Mouse (Mus musculus) ES-E14 (cell line): ENCODE data around the gene Slc9a8. TPM values are rescaled to one million over a fixed set of nuclear protein-coding genes. Genes with fewer than 3 reads are reported as not detected.
A peak's percentile ranks its signal among the peaks of the same experiment; 100 is the strongest.

Experiments
- DNase-seq: peaks from one replicate; pipeline ENCODE4 v3.0.0-alpha.2; 2013; ENCODE audit warnings: low read depth, low spot score
- H3K27ac ChIP-seq: 2 replicates; pipeline ENCODE4 v1.5.1; 2012; ENCODE audit warnings: low read depth, mild to moderate bottlenecking, low read length, moderate library complexity, mixed read lengths; ENCODE audit not compliant: poor library complexity, insufficient read depth, severe bottlenecking
- H3K36me3 ChIP-seq: 2 replicates; pipeline ENCODE4 v1.6.1; 2012; ENCODE audit warnings: mild to moderate bottlenecking, low read length, moderate library complexity, mixed read lengths; ENCODE audit not compliant: control insufficient read depth, poor library complexity, insufficient read depth, severe bottlenecking
- H3K4me1 ChIP-seq, 2 experiments: fragments of 150-350 bp in 1 of 2; sonication (generic) in 1 of 2; 2 replicates each; pipeline ENCODE4 v1.6.1; 2012; ENCODE audit warnings: low read length in 2 of 2, mild to moderate bottlenecking in 1 of 2, mixed read lengths in 1 of 2; ENCODE audit not compliant: control insufficient read depth in 2 of 2, insufficient read depth in 2 of 2, poor library complexity in 1 of 2
- H3K4me3 ChIP-seq, 2 experiments: fragments of 150-350 bp in 1 of 2; sonication (generic) in 1 of 2; 2 replicates each; pipeline ENCODE4 v1.5.1; 2012; ENCODE audit warnings: low read length in 2 of 2, low read depth in 1 of 2, mild to moderate bottlenecking in 1 of 2, mixed read lengths in 1 of 2; ENCODE audit not compliant: insufficient read depth in 1 of 2, poor library complexity in 1 of 2, severe bottlenecking in 1 of 2
- H3K9ac ChIP-seq: 2 replicates; pipeline ENCODE4 v1.6.1; 2012; ENCODE audit warnings: low read depth, mild to moderate bottlenecking, low read length, mixed read lengths; ENCODE audit not compliant: poor library complexity, insufficient read depth, severe bottlenecking
- H3K9me3 ChIP-seq: fragments of 150-350 bp; sonication (generic); 2 replicates; pipeline ENCODE4 v1.6.1; 2012; ENCODE audit warnings: low read depth, mild to moderate bottlenecking, low read length; ENCODE audit not compliant: control insufficient read depth, insufficient read depth
- CHD2 ChIP-seq: IDR thresholded peaks from 2 replicates; pipeline ENCODE4 v1.6.1; 2014; ENCODE audit warnings: mild to moderate bottlenecking, low read depth, low read length, inconsistent platforms
- HCFC1 ChIP-seq: IDR thresholded peaks from 2 replicates; pipeline ENCODE4 v1.6.1; 2012; ENCODE audit warnings: low read length, inconsistent platforms, borderline replicate concordance; ENCODE audit not compliant: insufficient read depth
- MAFK ChIP-seq: IDR thresholded peaks from 2 replicates; pipeline ENCODE4 v1.6.1; 2014; ENCODE audit warnings: mild to moderate bottlenecking, low read depth, low read length, inconsistent platforms; ENCODE audit not compliant: insufficient read depth
- ZC3H11A ChIP-seq: IDR thresholded peaks from 2 replicates; pipeline ENCODE4 v1.6.1; 2012; ENCODE audit warnings: low read depth, mild to moderate bottlenecking, inconsistent platforms, low read length, borderline replicate concordance
- ZNF384 ChIP-seq: IDR thresholded peaks from 2 replicates; pipeline ENCODE4 v1.6.1; 2012; ENCODE audit warnings: low read depth, low read length, inconsistent platforms
- in situ Hi-C, 2 experiments: fragments of 600-800 bp; cut with MboI; formaldehyde crosslinking; loops; one replicate each; pipeline ENCODE4 v1.15.1; 2025; ENCODE audit warnings: low sequenced_read_pairs in 2 of 2, inconsistent platforms in 1 of 2; ENCODE audit not compliant: unreplicated experiment in 2 of 2
- total RNA-seq: library from RNA; depleted of rRNA; stranded (reverse); fragments of 300-350 nt; gene quantifications from 2 replicates; pipeline ENCODE4 v1.2.3, GENCODE M21; 2012

Gene Slc9a8
- total RNA-seq, 1 experiment = 38.6 TPM

DNA sequence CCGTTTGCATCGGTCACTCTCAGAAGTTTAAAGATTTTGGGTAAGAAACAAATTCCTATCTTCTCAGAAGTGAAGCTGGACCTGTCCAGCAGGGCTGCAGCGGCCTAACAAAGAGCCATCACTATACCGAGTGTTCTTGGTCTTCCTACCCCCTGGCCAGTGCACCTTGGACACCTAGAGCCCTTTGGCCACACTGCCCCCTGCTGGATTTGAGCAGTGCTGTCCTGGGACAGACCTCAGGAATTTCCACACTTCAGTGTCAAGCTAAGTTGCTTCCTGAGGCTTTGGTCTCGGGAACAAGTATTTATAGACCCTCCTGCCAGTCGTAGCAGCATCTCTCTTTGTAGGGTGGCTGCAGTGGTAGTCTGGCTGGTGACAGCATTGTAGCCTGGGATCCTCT, 41.4 kb downstream of the Slc9a8 start:
- Histone ChIP-seq H3K27ac (no peak overlapping the region), H3K36me3 (peaks cover 58% of the 10 kb centered on the region), H3K4me1 (no peaks in the 10 kb centered on the region; a peak in 1 of 4 replicates), H3K4me3 (no peak overlapping the region), H3K9me3 (no peaks in the 10 kb centered on the region), H3K9ac (no peak overlapping the region)
- no peak for TF ChIP-seq MAFK
- TF ChIP-seq ZC3H11A = 0 out of 2 replicates have a peak, but pooled peaks have one; percentile 7
- no peak for TF ChIP-seq ZNF384
- in situ Hi-C loops = no loop called here
- no peak for DNase-seq

DNA sequence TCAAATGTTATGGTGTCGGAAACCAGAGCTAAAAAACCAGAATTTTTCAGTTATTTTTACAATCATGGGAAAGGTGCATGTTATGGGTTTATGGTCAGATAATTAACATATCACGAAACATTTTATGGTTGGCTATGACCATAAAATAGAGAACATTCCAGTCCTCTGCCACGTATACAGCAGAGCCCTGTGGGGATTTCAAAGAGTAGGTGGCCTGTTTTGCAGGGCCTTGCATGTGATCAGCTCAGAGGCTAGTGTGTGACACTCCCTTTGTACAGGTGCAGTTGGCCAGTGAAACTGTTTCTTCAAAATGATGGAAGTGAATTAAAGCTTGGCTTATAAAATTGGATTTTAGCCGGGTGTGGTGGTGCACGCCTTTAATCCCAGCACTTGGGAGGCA, 42.3 kb downstream of the Slc9a8 start:
- peaks cover 0 to 2% of the 10 kb centered on the region in 2 experiments; a peak in 1 of 4 replicates for H3K4me1 ChIP-seq
- H3K9me3 ChIP-seq = no peaks in the 10 kb centered on the region
- no peak overlapping the region for H3K9ac ChIP-seq
- DNase-seq = no peak
- in situ Hi-C loops = no loop called here
- H3K36me3 ChIP-seq = peaks cover 57% of the 10 kb centered on the region
- no peak overlapping the region for H3K4me3 ChIP-seq
- TF ChIP-seq MAFK (no peak), ZNF384 (no peak), HCFC1 (no peak), ZC3H11A (no peak), CHD2 (no peak)
- no peak overlapping the region for H3K27ac ChIP-seq

- no peak for DNase-seq
- Histone ChIP-seq H3K27ac (no peak overlapping the region), H3K36me3 (peaks cover 59% of the 10 kb centered on the region), H3K9me3 (no peaks in the 10 kb centered on the region), H3K9ac (no peak overlapping the region), H3K4me1 (peaks cover 0 to 4% of the 10 kb centered on the region in 2 experiments; a peak in 1 of 4 replicates), H3K4me3 (no peak overlapping the region)
- TF ChIP-seq CHD2 (no peak), MAFK (no peak), ZC3H11A (no peak), HCFC1 (no peak), ZNF384 (no peak)
- in situ Hi-C loops = no loop called here
Observed at GRCm38 (mm10) chr2:167465951-167466350, 44.4 kb downstream of the Slc9a8 start.

DNA sequence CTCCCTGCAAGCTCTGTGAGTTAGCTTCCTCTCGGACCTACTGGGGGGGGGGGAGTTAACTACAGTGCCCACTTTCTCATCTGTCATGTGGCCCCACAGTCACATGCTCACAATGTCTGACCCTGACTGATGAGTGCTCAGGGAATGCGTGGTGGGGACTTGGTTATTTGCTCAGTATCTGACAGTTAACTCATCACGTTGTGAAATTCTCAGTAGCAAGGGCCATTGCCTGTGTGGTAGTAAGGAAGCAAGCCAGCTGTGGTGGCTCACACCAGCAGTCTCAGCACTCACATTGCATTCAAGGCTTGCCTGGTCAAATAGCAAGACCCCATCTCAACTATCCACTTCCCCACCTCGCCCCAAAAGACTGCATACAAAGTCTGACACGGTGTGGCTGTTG, 45.7 kb downstream of the Slc9a8 start:
- TF ChIP-seq ZNF384 (no peak), HCFC1 (no peak), ZC3H11A (no peak), CHD2 (no peak), MAFK (no peak)
- in situ Hi-C loops = no loop called here
- DNase-seq = no peak
- H3K4me1 ChIP-seq = peaks cover 0 to 8% of the 10 kb centered on the region in 2 experiments; a peak in 1 of 4 replicates
- no peaks in the 10 kb centered on the region for H3K9me3 ChIP-seq
- no peak overlapping the region for H3K9ac ChIP-seq
- peaks cover 62% of the 10 kb centered on the region for H3K36me3 ChIP-seq
- no peak overlapping the region for H3K27ac ChIP-seq
- H3K4me3 ChIP-seq = no peak overlapping the region

DNA sequence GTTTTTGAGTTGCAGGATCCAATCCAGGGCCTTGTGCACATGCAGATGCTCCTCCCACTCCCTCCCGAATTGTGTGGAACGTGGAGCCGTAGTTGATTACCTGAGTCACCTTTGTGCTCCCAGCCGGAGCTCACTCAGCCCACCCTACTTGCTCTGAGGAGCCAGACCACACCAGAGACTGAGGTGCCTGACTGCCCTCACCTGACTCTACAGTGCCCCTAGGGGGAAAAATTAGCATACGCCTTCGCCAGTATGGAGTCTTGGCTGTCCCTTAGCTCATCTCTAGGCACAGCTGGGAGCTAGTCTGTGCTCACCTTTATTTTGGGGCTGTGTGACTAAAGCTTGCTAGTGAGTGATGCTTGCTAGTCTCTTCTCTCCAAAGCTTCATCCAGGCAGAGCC, 46.9 kb downstream of the Slc9a8 start:
- peaks cover 63% of the 10 kb centered on the region for H3K36me3 ChIP-seq
- no peak overlapping the region for H3K4me3 ChIP-seq

More for the DNA sequence above, 46.9 kb downstream of the Slc9a8 start:
- Histone ChIP-seq H3K27ac (no peak overlapping the region), H3K4me1 (peaks cover 0 to 8% of the 10 kb centered on the region in 2 experiments; a peak in 1 of 4 replicates), H3K9me3 (no peaks in the 10 kb centered on the region), H3K9ac (no peak overlapping the region)
- DNase-seq = peak; percentile 44
- no peak for TF ChIP-seq HCFC1
- no peak for TF ChIP-seq CHD2
- no peak for TF ChIP-seq MAFK
- in situ Hi-C loops = no loop called here
